In the genomic region with DNA sequence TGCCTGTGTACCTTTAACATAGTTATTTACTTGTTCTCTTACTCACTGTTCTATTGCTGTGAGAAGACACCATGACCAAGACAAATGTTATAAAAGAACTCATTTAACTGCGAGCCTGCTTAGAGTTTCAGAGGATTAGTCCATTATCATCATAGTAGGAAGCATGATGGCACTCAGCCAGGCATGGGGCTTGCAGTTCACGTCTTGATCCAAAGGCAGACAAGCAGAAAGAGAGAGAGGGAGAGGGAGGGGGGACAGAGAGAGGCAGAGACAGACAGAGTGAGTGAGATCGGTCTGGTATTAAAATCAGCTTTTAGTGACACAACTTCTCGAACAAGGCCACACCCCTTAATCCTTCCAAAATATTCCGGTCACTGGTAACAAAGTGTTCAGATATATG, we compare ENCODE assay signal across 22 mouse cellular contexts.
DNase-seq lines count a peak whose midpoint lies in the region; ATAC-seq and TF ChIP-seq lines count a peak whose summit lies in the region.
"Had no signal": no experiment of that assay in that cellular context is flagged by ENCODE, and none has a peak within 500 bp of the region (broad histone marks: within the 10 kb centered on the region; RNA-seq: fewer than 3 reads in every experiment).

No protein-coding gene starts in this region.

- 76% methylated on average over 5 of the region's 5 CpGs for WGBS in hindbrain, embryonic 12.5 days
- 67% methylated on average over 5 of the region's 5 CpGs for WGBS in hindbrain, embryonic 13.5 days
- WGBS in midbrain, embryonic 12.5 days: 62% methylated on average over 5 of the region's 5 CpGs
- 67% methylated on average over 5 of the region's 5 CpGs for WGBS in midbrain, embryonic 10.5 days

- H3K4me3 ChIP-seq in hindbrain, embryonic 12.5 days: no peak overlapping the region
- no peak overlapping the region for H3K4me3 ChIP-seq in hindbrain, embryonic 13.5 days
- no peak overlapping the region for H3K4me3 ChIP-seq in midbrain, embryonic 12.5 days
- no peak overlapping the region for H3K4me3 ChIP-seq in midbrain, embryonic 10.5 days
- no peak overlapping the region for H3K4me3 ChIP-seq in MEL (ENCODE audit: control insufficient read depth in 1 of 2, insufficient read depth in 1 of 2, low read depth in 2 of 2, low read length in 2 of 2)
- H3K4me3 ChIP-seq: embryonic facial prominence, embryonic 15.5 days; erythroblast, embryonic 14.5 days; forebrain, embryonic 10.5 days; heart, embryonic 10.5 days had no signal

- TF ChIP-seq POLR2A in MEL (IDR thresholded peaks at IDR 0.05; ENCODE audit: control insufficient read depth in 1 of 2, insufficient read depth in 1 of 2, low read depth in 1 of 2, low read length in 2 of 2, poor library complexity in 1 of 2): no peak
- TF ChIP-seq POLR2A in brain, embryonic 14.5 days (IDR thresholded peaks at IDR 0.05; ENCODE audit: borderline replicate concordance, extremely low read depth, insufficient read depth, insufficient read length, poor library complexity, severe bottlenecking): no peak

- DNase-seq in midbrain, embryonic 10.5 days (ENCODE audit: low spot score): no peak
- peak; percentile 34 for DNase-seq in MEL (ENCODE audit: low read depth, low spot score)
- DNase-seq in brain, embryonic 14.5 days (ENCODE audit: low read depth): peak; percentile 65
- DNase-seq: adrenal gland, adult 8-10 months; adrenal gland, postnatal 36 days; cerebellum, adult 18-20 months; cerebellum, adult 9-11 months; embryo, embryonic 11 days; gastrocnemius, postnatal 10 days; heart, adult 18-20 months; heart, postnatal 10 days; heart, postnatal 4 days had no signal

- no peak for TF ChIP-seq EP300 in MEL (IDR thresholded peaks at IDR 0.05; ENCODE audit: low read depth in 1 of 2, low read length in 2 of 2)

- 0 out of 2 replicates have a peak, but pooled peaks have one; percentile 56 for ATAC-seq in hindbrain, embryonic 12.5 days (ENCODE audit: low FRiP score)
- no peak for ATAC-seq in hindbrain, embryonic 13.5 days (ENCODE audit: low FRiP score)
- ATAC-seq in midbrain, embryonic 12.5 days (ENCODE audit: low FRiP score, low read depth): 0 out of 2 replicates have a peak, but pooled peaks have one; percentile 56
- ATAC-seq: forebrain, embryonic 16.5 days; inflammation-experienced regulatory T-cells, adult 6 months had no signal

- TF ChIP-seq CTCF in MEL (IDR thresholded peaks at IDR 0.05 in 2 of 3, conservative IDR thresholded peaks at IDR 0.05 in 1 of 3; ENCODE audit: control insufficient read depth in 1 of 3, insufficient read depth in 1 of 3, low read depth in 2 of 3, low read length in 3 of 3, poor library complexity in 1 of 3, severe bottlenecking in 1 of 3): no peak
- no peak for TF ChIP-seq CTCF in brain, embryonic 14.5 days (IDR thresholded peaks at IDR 0.05; ENCODE audit: borderline replicate concordance, extremely low read depth, insufficient read depth, insufficient read length)

- H3K27me3 ChIP-seq in hindbrain, embryonic 12.5 days: no peaks in the 10 kb centered on the region
- H3K27me3 ChIP-seq in hindbrain, embryonic 13.5 days: no peaks in the 10 kb centered on the region
- no peaks in the 10 kb centered on the region for H3K27me3 ChIP-seq in midbrain, embryonic 12.5 days
- H3K27me3 ChIP-seq in midbrain, embryonic 10.5 days (ENCODE audit: low read depth, poor library complexity, severe bottlenecking): no peaks in the 10 kb centered on the region
- H3K27me3 ChIP-seq in MEL (ENCODE audit: control insufficient read depth in 1 of 2, insufficient read depth in 2 of 2, low read length in 2 of 2): no peaks in the 10 kb centered on the region
- H3K27me3 ChIP-seq: embryonic facial prominence, embryonic 15.5 days had no signal

- no peaks in the 10 kb centered on the region for H3K36me3 ChIP-seq in hindbrain, embryonic 12.5 days
- no peaks in the 10 kb centered on the region for H3K36me3 ChIP-seq in hindbrain, embryonic 13.5 days
- H3K36me3 ChIP-seq in midbrain, embryonic 12.5 days: no peaks in the 10 kb centered on the region
- no peaks in the 10 kb centered on the region for H3K36me3 ChIP-seq in midbrain, embryonic 10.5 days
- H3K36me3 ChIP-seq in MEL (ENCODE audit: control insufficient read depth in 1 of 2, insufficient read depth in 2 of 2, low read length in 2 of 2): no peaks in the 10 kb centered on the region
- H3K36me3 ChIP-seq: embryonic facial prominence, embryonic 15.5 days; forebrain, embryonic 10.5 days; heart, embryonic 10.5 days had no signal

- no peaks in the 10 kb centered on the region for H3K79me2 ChIP-seq in MEL (ENCODE audit: control insufficient read depth, insufficient read depth, low read length, poor library complexity)

- H3K9me3 ChIP-seq in hindbrain, embryonic 12.5 days (replicated peaks): no peaks in the 10 kb centered on the region
- no peaks in the 10 kb centered on the region for H3K9me3 ChIP-seq in hindbrain, embryonic 13.5 days
- H3K9me3 ChIP-seq in midbrain, embryonic 12.5 days: no peaks in the 10 kb centered on the region
- no peaks in the 10 kb centered on the region; the same call in 1 of the 2 replicates for H3K9me3 ChIP-seq in midbrain, embryonic 10.5 days (replicated peaks)
- no peaks in the 10 kb centered on the region for H3K9me3 ChIP-seq in MEL (replicated peaks; ENCODE audit: insufficient read depth, low read length)
- H3K9me3 ChIP-seq: embryonic facial prominence, embryonic 15.5 days; heart, embryonic 10.5 days had no signal

- no peak overlapping the region for H3K9ac ChIP-seq in hindbrain, embryonic 12.5 days
- H3K9ac ChIP-seq in hindbrain, embryonic 13.5 days: no peak overlapping the region
- no peak overlapping the region for H3K9ac ChIP-seq in midbrain, embryonic 12.5 days (replicated peaks)
- H3K9ac ChIP-seq in MEL (ENCODE audit: control insufficient read depth, low read depth, low read length, poor library complexity, severe bottlenecking): no peak overlapping the region
- H3K9ac ChIP-seq: embryonic facial prominence, embryonic 15.5 days; hindbrain, embryonic 14.5 days had no signal

- no peaks in the 10 kb centered on the region for H3K4me1 ChIP-seq in hindbrain, embryonic 12.5 days
- no peaks in the 10 kb centered on the region for H3K4me1 ChIP-seq in hindbrain, embryonic 13.5 days (replicated peaks)
- no peaks in the 10 kb centered on the region for H3K4me1 ChIP-seq in midbrain, embryonic 12.5 days
- no peaks in the 10 kb centered on the region for H3K4me1 ChIP-seq in midbrain, embryonic 10.5 days
- H3K4me1 ChIP-seq in MEL (ENCODE audit: control insufficient read depth in 1 of 2, insufficient read depth in 2 of 2, low read length in 2 of 2): no peaks in the 10 kb centered on the region; a peak in 1 of 4 replicates
- H3K4me1 ChIP-seq: embryonic facial prominence, embryonic 15.5 days; forebrain, embryonic 10.5 days; heart, embryonic 10.5 days had no signal

- H3K27ac ChIP-seq in hindbrain, embryonic 12.5 days: no peak overlapping the region
- H3K27ac ChIP-seq in hindbrain, embryonic 13.5 days: no peak overlapping the region
- H3K27ac ChIP-seq in midbrain, embryonic 12.5 days (replicated peaks): no peak overlapping the region
- H3K27ac ChIP-seq in midbrain, embryonic 10.5 days (replicated peaks): no peak overlapping the region
- no peak overlapping the region for H3K27ac ChIP-seq in MEL (ENCODE audit: control insufficient read depth, low read depth, low read length)
- H3K27ac ChIP-seq: embryonic facial prominence, embryonic 15.5 days; forebrain, embryonic 10.5 days; heart, embryonic 10.5 days; hindbrain, embryonic 14.5 days had no signal

- no peak overlapping the region for H3K4me2 ChIP-seq in hindbrain, embryonic 12.5 days (replicated peaks)
- no peak overlapping the region for H3K4me2 ChIP-seq in hindbrain, embryonic 13.5 days
- H3K4me2 ChIP-seq in midbrain, embryonic 12.5 days (replicated peaks): no peak overlapping the region
- H3K4me2 ChIP-seq: embryonic facial prominence, embryonic 15.5 days; hindbrain, embryonic 14.5 days had no signal

- no peak for TF ChIP-seq RAD21 in MEL (IDR thresholded peaks at IDR 0.05; ENCODE audit: low read depth, low read length)

TF ChIP-seq in MEL, 35 proteins besides CTCF, POLR2A, EP300 and RAD21:
- TF ChIP-seq ZMIZ1 (IDR thresholded peaks at IDR 0.05; ENCODE audit: low read depth, low read length): no peak
